Mouse (Mus musculus) layer of hippocampus, adult 6 months (tissue): ENCODE measurements around the gene Nova1. TPM values are rescaled to one million over a fixed set of nuclear protein-coding genes. Genes with fewer than 3 reads are reported as not detected.

Source experiments
- long read RNA-seq, 2 experiments: library from polyadenylated mRNA; unstranded; transcript quantifications; one replicate each; pipeline ENCODE4 v2.0.0; 2019 to 2020
- polyA plus RNA-seq: library from polyadenylated mRNA; unstranded; fragments of <200 nt; fragmentation: Nextera tagmentation; gene quantifications from 2 replicates; pipeline ENCODE4 v1.2.3, GENCODE M21; 2021

Nova1 gene
- 2.4 and 3.4 TPM in 2 replicates for polyA plus RNA-seq
- long read RNA-seq, experiment 1, full-length matches to known transcripts = 1 of 9 reads
- long read RNA-seq, experiment 1, partial matches to known transcripts = 1 of 9 reads
- long read RNA-seq, experiment 1, other reads (novel, unspliced or antisense) = 7 of 9 reads
- long read RNA-seq, experiment 2, full-length matches to known transcripts = 21 of 67 reads
- long read RNA-seq, experiment 2, partial matches to known transcripts = 2 of 67 reads
- long read RNA-seq, experiment 2, other reads (novel, unspliced or antisense) = 44 of 67 reads

GRCm38 (mm10) chr12:46818856-46819347 is at the start of gene Nova1:
TSS of gene Nova1 (minus strand) at chr12:46818929.

